Mouse (Mus musculus): Measurements from ENCODE around the gene Nlrp3. TPM values are rescaled to one million over a fixed set of nuclear protein-coding genes. Genes with fewer than 3 reads are reported as not detected.
"Not testable (repeated sequence)": the region's sequence is repeated elsewhere in the genome, so short reads cannot be mapped to it uniquely, and the experiment has no call there.

Nlrp3 gene
- total RNA-seq, 2 experiments from 2014 or later: 0.59 to 1.1 TPM

GRCm38 (mm10) chr11:59543376-59543775 lies 2.0 kb downstream of the Nlrp3 start:
- Histone ChIP-seq H3K4me3 (no peak overlapping the region), H3K27ac (no peak overlapping the region)
- no peak for DNase-seq (ENCODE audit: low spot score in 2 of 2)
- TF ChIP-seq CTCF (conservative IDR thresholded peaks at IDR 0.05): no peak

GRCm38 (mm10) chr11:59544005-59544404 lies 2.6 kb downstream of the Nlrp3 start:
- peak; percentile 11 to 53 for DNase-seq (ENCODE audit: low spot score in 2 of 2)
- H3K27ac ChIP-seq: no peak overlapping the region
- no peak overlapping the region for H3K4me3 ChIP-seq
- TF ChIP-seq CTCF (conservative IDR thresholded peaks at IDR 0.05): no peak

DNA sequence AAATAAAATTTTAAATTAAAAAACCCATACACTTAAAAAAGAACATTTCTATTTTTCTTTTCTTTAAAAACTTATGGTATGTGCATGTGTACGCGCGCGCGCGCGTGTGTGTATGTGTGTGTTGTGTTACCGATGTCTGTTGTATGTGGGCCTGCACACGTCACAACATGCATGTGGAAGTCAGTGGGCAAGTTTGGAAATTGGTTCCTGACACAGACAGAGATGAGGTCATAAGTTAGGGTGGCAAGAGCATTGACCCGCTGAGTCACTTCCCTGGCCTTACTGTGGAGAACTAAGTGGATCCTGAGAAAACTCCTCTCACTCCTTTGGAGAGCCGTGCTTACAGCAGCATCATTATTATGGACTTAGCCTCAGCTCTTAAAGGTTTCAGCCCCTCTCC lies 12.8 kb downstream of the Nlrp3 start:
- no peak for DNase-seq (ENCODE audit: low spot score in 2 of 2)
- no peak overlapping the region for H3K4me3 ChIP-seq
- H3K27ac ChIP-seq: no peak overlapping the region
- TF ChIP-seq CTCF (conservative IDR thresholded peaks at IDR 0.05): no peak

DNA sequence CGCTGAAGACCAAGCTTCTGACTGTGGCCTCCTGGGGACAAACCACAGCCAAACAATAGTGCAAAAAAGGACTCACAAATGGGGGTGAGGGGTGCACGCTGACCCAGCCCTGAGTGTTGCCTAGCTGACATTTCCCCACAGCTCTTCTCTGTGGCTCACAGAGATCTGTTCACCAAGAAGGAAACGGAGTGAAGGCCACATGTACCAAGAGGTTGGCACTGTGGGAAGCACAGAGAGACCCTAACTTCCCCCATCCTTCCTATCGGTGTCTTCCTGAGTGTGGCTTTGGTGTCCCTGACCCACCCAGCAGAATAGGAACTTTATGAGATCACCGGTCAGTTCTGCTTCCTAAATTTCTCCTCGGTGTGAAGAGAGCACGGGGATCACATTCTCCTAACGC lies 13.2 kb downstream of the Nlrp3 start:
- Histone ChIP-seq H3K4me3 (no peak overlapping the region), H3K27ac (no peak overlapping the region)
- DNase-seq (ENCODE audit: low spot score in 2 of 2): no peak
- TF ChIP-seq CTCF (conservative IDR thresholded peaks at IDR 0.05): no peak

DNA sequence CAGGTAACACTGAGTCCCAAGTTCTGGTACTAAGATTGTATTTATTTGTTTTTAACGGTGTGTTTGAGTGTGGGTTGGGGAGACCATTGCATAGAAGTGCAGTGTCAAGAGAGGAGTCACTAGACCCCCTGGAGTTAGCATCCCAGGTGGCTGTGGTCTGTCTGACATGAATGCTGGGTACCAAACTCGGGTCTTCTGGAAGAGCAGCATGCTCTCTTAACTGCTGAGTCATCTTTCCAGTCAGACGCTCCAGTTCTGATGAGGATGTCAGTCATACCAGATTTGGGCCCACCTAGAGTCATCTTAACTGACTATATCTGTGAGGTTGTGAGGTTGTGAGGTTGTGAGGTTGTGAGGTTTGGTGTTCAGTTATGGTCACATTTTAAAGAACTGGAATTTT lies 19.5 kb downstream of the Nlrp3 start:
- H3K4me3 ChIP-seq: no peak overlapping the region
- no peak for TF ChIP-seq CTCF (conservative IDR thresholded peaks at IDR 0.05)
- DNase-seq (ENCODE audit: low spot score in 2 of 2): no peak
- H3K27ac ChIP-seq: no peak overlapping the region

DNA sequence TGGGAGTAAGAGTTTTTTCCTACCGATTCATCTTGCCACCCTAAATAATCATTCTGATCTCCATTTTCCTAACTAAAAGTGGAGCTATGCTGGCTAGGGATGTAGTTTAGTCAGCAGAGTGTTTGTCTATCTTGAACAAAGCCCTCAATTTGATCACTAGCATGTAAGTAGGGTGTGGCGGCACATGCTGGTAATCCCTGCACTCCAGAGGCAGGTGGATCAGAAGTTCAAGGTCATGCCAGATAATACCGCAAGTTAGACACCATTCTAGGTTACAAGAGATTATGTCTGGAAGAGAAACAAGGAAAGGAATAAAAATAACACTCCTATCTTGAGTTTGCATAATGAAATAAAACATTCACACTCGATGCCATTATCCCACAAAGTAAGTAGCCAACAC lies 21.0 kb downstream of the Nlrp3 start:
- no peak overlapping the region for H3K4me3 ChIP-seq
- no peak for TF ChIP-seq CTCF (conservative IDR thresholded peaks at IDR 0.05)
- no peak overlapping the region for H3K27ac ChIP-seq
- no peak for DNase-seq (ENCODE audit: low spot score in 2 of 2)

- TF ChIP-seq CTCF (conservative IDR thresholded peaks at IDR 0.05): no peak
- no peak for DNase-seq (ENCODE audit: low spot score in 2 of 2)
- H3K4me3 ChIP-seq: no peak overlapping the region
- H3K27ac ChIP-seq: no peak overlapping the region
Observed at GRCm38 (mm10) chr11:59562837-59563236, 21.5 kb downstream of the Nlrp3 start.

DNA sequence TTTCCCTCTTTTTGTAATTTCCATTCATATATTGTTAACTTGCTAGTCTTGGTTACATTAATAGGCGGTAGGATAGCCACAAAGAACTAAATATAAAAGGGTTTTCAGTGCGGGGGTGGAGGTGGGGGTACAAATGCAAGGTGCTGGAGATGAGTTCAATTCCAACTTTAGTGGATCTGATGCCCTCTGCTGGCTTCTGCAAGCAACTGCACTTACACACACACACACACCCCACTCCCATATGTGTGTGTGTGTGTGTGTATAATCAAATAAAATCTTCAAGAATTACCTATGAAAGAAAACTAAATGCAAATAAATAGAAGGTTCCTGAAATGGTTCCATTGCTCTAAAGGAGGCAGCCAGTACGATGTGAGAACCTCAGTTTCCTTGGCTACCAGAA lies 27.9 kb downstream of the Nlrp3 start:
- H3K4me3 ChIP-seq: no peak overlapping the region
- TF ChIP-seq CTCF (conservative IDR thresholded peaks at IDR 0.05): peak; percentile 79
- no peak for DNase-seq (ENCODE audit: low spot score in 2 of 2)
- no peak overlapping the region for H3K27ac ChIP-seq

GRCm38 (mm10) chr11:59575726-59576125 lies 34.4 kb downstream of the Nlrp3 start:
- Histone ChIP-seq H3K27ac (no peak overlapping the region), H3K4me3 (no peak overlapping the region)
- TF ChIP-seq CTCF (conservative IDR thresholded peaks at IDR 0.05): no peak
- DNase-seq (ENCODE audit: low spot score in 2 of 2): no peak

DNA sequence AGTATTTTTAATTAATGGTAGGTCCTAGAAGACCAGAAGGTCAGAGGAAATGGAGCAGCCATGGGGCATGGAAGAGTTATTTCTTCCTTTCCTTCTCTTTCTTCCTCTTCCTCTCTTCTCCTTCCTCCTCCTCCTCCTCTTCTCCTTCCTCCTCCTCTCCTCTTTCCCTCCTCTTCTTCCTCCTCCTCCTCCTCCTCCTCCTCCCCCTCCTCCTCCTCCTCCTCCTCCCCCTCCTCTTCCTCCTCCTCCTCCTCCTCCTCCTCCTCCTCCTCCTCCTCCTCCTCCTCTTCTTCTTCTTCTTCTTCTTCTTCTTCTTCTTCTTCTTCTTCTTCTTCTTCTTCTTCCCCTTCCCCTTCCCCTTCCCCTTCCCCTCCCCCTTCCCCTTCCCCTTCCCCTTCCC lies 34.8 kb downstream of the Nlrp3 start, which contains the start of gene Olfr222:
TSS of gene Olfr222 (minus strand) at position 101 of the 400 bp plus-strand sequence.
- H3K4me3 ChIP-seq; DNase-seq (ENCODE audit: low spot score in 2 of 2); H3K27ac ChIP-seq: not testable (repeated sequence)

DNA sequence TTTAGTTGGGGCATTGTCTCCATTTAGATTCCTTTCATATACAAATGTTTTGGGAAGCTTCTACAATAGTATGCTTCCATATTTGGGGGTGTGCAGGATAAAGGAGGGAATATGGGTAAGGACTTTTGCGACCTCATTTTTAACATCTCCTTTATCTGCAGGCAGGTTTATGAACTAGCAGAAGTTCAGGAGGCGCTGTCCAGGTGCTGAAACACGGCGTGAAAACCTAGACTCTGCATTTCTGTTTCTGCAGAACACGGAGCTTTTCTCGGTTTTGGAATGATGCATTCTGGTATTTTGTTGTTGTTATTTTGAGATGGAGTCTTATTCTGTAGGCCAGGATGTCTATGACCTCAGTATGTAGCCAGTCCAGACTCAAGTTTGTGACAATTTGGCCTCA lies 43.2 kb downstream of the Nlrp3 start:
- DNase-seq (ENCODE audit: low spot score in 2 of 2): no peak
- H3K27ac ChIP-seq: no peak overlapping the region
- TF ChIP-seq CTCF (conservative IDR thresholded peaks at IDR 0.05): no peak

GRCm38 (mm10) chr11:59589496-59589895 lies 48.1 kb downstream of the Nlrp3 start:
- TF ChIP-seq CTCF (conservative IDR thresholded peaks at IDR 0.05): no peak
- no peak overlapping the region for H3K4me3 ChIP-seq
- no peak overlapping the region for H3K27ac ChIP-seq
- no peak for DNase-seq (ENCODE audit: low spot score in 2 of 2)

More for the DNA sequence above, 43.2 kb downstream of the Nlrp3 start:
- no peak overlapping the region for H3K4me3 ChIP-seq

DNA sequence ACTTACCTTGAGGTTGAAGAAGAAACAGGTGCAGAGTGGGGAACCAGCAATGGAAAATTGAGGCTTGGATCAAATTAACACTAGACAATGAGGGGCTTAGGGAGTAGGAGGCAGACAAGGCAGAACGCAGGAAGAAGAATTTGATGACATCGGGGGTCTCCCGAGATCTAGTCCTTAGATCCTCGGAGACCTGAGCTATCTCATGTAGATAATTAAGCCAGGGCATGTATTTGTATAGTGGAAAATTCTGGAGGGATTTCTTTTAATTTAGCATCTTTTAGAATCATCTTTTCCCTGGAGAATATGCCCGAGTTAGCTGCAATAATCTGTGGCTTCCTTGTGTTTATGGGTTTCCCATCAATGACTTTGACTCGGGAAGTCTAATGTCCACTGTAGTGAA lies 51.8 kb downstream of the Nlrp3 start, which contains the start of gene Olfr223:
TSS of gene Olfr223 (minus strand) at position 101 of the 400 bp plus-strand sequence.
- TF ChIP-seq CTCF (conservative IDR thresholded peaks at IDR 0.05): no peak
- Histone ChIP-seq H3K4me3 (no peak within 1 kb of the TSS), H3K27ac (no peak within 1 kb of the TSS)
- no peak for DNase-seq (ENCODE audit: low spot score in 2 of 2)

DNA sequence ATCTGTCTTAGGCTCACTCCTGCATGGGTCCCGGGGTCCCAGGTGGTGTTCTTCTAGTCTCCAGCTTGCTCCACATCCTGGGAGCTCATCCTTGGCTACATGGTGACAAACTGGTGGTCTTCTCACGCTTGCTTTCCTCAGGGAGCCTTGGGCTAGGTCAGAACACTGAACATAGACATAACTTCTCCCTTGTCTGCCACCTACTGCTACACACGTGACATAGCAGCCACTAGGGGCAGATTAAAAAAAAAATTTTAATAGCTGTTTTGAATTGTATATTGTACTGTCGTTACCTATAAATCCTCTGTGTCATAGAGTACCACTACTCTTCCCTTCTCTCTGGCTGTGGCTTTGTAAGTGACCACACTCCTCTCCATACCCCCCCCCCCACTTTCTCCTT lies 54.7 kb downstream of the Nlrp3 start:
- Histone ChIP-seq H3K4me3 (no peak overlapping the region), H3K27ac (no peak overlapping the region)
- peak; percentile 73 for TF ChIP-seq CTCF (conservative IDR thresholded peaks at IDR 0.05)
- DNase-seq (ENCODE audit: low spot score in 2 of 2): no peak

DNA sequence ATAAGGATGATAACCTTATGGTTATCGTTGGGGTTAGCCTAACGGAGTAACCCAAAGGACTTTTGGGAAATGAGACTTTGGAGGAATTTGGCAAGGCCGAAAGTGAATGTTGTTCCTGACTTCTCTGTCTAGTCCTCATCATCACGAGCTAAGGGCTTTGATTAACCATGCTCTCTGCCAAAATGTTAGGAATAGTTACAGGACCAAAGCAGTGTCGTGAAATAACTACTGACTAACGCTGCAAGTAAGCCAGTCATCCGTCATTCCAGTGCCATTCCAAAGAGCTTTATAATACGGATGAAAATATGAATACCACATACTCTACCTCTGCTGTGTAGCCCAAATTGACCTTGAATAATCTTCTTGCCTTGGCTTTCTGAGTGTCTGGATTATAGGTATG lies 55.6 kb downstream of the Nlrp3 start:
- Histone ChIP-seq H3K27ac (no peak overlapping the region), H3K4me3 (no peak overlapping the region)
- TF ChIP-seq CTCF (conservative IDR thresholded peaks at IDR 0.05): no peak
- DNase-seq (ENCODE audit: low spot score in 2 of 2): no peak

Data from layer of hippocampus, adult 2 months (tissue).